Mouse (Mus musculus): ENCODE data around the gene Gm32742.
"Not testable (repeated sequence)": the region's sequence is repeated elsewhere in the genome, so short reads cannot be mapped to it uniquely, and the experiment has no call there.

The Gm32742 gene

DNA sequence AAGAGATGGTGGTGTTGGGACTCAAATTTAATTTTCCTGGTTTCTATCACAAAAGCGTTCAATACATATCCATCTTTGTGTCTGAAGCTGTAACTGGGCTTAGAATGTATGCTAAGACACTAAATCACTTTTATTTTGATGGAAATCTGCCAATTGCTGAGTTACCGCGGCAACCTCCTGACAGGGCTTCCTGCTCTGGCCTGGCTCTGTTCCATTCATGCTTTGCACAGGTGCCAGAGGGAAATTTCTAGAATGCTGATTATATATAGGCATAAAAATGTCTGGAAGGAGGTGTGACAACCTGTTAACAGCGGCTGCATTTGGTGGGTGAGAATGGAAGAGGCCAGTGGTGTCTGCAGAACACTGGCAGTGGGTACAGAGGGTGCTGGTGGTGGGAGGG lies 18.8 kb downstream of the Gm32742 start:
- DNase-seq, result no peak

DNA sequence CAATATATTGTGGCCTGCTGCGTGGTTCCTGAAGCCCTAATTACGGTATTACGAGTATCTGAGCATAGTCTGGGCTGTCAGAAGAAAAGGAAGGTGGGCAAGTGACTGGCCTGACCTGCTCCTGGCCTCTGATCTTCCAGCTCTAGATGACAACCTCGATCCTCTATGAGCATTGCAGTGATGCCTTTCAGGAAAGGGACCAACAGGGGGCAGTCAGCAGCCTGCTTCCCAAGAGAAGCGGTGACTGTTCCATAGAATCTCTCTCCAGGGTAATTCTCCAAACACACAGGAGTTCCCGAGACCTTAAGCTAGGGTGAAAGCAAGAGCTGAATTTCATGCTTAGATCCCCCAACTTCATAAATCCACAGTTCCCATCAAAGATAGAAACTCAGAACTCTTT lies 21.1 kb downstream of the Gm32742 start:
- no peak for DNase-seq

DNA sequence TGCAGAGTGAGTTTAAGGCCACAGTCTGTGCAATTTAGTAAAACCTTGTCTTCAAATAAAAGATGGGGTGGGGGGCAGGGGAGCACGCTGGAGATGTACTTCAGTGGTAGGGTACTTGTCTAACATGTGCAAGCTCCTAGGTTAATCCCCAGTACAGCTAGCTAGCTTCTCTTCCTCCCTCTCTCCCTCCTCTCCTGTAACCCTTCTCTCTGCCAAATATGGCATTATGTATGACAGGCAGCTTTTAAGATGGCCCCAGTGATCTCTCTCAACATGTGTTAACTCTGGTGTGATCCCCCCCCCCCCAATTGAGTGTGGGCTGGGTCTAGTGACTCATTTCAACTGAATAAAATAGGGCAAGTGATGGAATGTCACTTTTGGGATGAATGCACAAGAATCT lies 21.9 kb downstream of the Gm32742 start:
- no peak for DNase-seq

DNA sequence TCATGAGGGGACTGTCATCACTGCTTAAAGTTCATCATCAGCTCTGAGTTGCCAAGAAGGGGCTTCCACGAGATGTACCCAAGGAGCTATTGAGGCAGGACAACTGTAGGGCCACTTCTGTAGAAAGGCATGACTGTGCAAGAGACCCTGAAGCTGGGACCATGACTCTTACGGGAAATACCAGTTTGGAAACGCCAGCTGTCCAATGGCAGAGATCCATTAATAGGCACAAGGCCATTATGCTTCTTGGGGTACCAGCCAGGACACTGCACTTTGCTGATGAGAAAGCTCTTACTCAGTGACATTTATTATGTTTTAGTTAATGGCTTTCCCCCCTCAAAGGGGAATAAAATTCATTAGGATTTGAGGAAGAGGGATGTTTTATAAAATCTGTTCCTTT lies 24.6 kb downstream of the Gm32742 start:
- DNase-seq, result no peak

DNA sequence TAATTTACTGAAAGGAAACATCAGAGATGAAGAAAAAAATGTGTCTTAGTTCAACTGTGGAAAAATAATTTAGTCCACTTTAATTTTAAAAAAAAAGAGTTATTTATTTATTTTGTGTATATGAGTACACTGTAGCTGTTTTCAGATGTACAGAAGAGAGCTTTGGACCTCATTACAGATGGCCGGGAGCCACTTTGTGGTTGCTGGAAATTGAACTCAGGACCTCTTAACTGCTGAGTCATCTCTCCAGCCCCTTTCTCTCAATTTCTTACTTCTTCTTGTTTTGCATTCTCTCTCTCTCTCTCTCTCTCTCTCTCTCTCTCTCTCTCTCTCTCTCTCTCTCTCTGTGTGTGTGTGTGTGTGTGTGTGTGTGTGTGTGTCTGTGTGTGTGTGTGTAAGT lies 25.9 kb downstream of the Gm32742 start:
- not testable (repeated sequence) for DNase-seq

GRCm38 (mm10) chr9:51138301-51138700 lies 27.0 kb downstream of the Gm32742 start:
- DNase-seq, result no peak

DNA sequence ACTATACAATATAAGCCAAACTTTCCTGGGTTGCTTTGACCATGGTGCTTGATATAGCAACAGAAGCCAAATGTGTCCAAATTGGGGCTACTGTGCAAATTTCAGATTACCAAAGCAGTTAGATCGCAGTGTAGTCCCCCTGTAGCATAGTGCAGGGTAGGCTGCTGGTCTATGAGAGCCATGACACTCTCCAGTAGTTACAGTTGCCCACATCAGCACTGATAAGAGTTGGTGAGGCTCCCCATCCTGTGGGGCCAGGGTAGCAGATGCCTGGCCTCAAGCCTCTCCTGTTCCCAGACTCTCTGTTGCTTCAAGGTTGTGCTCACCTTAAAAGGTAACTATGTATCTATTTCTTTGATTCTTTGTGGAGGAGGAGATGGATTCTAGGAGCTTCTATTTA lies 27.5 kb downstream of the Gm32742 start:
- DNase-seq, result peak; percentile 20

- no peak for DNase-seq
Observed at GRCm38 (mm10) chr9:51137432-51137831, 27.9 kb downstream of the Gm32742 start.

- peak; percentile 40 for DNase-seq
Observed at GRCm38 (mm10) chr9:51136985-51137384, 28.3 kb downstream of the Gm32742 start.

GRCm38 (mm10) chr9:51114767-51115166 lies 50.5 kb downstream of the Gm32742 start:
- no peak for DNase-seq

GRCm38 (mm10) chr9:51105751-51106150 lies 59.6 kb downstream of the Gm32742 start:
- no peak for DNase-seq

DNA sequence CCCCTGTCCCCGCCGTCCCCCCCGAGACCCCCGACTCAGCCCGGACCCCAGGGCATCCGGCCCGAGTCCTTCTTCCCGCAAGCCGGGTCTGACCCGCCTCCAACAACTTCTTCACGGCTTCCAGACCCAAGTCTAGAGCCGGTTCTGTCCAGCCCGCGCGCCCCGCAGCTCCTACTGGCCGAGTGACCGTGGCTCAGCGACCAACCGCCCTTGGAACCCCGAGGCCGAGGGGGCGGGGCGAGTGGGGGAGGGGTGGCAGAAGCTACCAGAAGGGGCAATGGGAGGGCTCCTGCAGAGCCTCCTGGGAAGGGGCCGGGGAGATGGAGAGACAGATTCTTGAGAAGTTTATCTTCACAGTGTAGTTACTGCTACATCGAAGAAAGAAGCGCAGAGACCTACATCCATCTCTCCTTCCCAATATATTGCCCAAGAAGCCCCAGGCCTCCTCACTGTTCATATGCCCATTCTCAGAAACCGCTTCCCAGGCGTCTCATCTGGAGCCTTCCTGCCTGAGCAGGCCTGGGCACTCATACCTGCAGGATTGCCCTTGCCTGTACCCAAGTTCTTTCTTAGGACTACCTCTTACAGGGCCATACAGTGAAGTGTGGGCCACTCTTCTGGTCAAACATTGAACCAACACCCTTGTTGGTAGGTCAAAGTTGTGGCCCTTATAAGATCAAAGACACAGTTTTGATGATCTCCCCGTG lies 61.4 kb downstream of the Gm32742 start:
- DNase-seq, result peak; percentile 49

DNA sequence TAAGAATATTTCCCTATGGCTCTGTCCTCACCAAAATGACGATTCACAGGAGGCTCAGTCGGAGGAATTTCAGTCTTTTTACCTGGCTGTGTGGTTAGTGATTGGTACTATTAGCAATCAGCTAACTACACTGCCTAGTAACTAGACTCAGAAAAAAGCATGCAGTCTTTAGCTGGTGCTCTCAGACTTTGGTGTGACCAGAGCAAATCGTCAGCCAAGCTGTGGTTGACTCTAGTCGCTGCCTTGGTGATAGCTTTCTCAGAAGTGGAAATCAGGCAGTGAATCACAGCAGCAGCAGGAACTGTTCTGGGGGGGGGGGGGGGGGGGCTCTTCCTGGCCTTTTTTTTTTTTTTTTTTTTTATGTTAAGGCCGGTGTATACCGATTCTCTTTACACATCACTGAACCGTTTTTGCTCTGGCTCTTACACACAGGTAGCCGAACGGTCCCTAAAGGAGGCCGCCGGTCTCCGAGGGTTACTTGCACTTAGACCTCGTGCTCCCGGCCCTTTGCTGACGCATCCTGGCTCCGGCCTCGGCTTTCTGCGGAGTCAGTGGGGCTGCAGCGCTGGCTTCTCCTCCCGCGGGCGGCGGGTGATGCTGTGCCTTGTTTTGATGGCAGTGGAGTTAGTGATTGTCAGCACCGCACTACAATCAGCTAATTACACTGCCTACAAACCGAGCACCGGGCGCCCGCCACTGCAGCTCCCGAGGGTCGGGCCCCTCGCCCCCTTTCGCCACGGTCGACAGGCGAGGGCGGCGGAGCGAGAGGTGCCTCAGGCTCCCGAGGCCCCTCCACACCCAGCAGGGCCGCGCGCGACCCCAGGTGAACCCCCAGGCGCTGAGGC lies 62.1 kb downstream of the Gm32742 start:
- peak; percentile 25 for DNase-seq

DNA sequence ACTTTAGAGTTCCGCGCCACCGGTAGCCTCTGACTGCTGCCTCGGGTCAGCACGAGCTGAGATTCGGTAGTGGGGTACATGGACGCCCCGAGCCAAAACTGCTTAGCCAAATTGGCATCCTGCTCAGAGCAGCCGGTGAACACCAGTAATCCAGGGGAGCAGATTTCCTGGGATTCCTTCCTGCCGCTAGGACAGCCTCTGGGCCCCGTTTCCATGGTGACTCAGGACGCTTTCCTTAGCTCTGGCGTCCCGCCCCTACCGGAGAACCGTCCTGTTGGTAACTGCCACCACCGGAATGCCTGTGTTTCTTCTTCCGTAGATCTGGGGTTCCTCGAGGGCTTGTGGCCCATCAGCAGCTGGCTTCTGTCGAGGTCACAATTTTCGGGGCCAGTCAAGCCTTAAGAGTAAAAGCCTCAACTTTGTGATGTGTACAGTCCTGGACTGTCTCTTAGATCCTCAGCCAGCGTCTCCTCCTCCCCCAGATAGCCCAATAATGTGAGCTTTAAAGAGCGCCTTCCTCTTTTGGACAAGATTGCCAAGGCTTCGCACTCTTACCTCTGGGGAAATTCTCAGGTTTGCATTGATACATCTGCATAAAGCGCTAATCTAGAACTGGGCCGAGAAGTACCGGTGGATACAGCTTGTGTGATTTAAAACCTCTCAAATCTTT lies 63.4 kb downstream of the Gm32742 start, which contains the start of gene 4833427G06Rik:
TSS of gene 4833427G06Rik (minus strand) at position 323 of the 670 bp plus-strand sequence.
- DNase-seq, result peak; percentile 49

GRCm38 (mm10) chr9:51096306-51096705 lies 69.0 kb downstream of the Gm32742 start:
- no peak for DNase-seq

- DNase-seq, result no peak
Observed at GRCm38 (mm10) chr9:51093697-51094096, 71.6 kb downstream of the Gm32742 start.

DNA sequence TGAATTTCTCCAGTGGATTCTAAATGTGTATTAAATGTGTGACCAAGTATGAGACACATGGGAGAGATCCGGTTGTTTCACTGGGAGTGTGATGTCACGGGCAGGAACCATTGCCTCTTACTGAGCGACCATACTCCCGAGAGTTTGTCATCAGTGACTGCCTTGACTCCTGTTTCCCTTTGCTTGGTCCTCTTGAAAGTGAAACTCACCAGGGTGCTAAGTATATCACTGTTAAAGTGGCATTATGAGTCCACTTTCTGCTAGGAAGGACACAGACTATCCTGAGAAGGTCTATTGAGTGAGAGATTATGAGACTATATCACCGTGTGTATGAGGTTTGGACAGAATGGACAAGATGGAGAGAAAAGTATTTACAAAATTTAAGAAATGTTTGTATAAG lies 83.7 kb downstream of the Gm32742 start:
- no peak for DNase-seq

Measured in liver (tissue).